Mouse (Mus musculus) left cerebral cortex, adult 2 months (tissue): ENCODE measurements around the gene Mst1. TPM values are rescaled to one million over a fixed set of nuclear protein-coding genes. Genes with fewer than 3 reads are reported as not detected.

Experiments
- DNase-seq, 2 experiments: peaks; one replicate each; pipeline ENCODE4 v3.0.0; 2021 to 2022; ENCODE audit warnings: low spot score in 2 of 2, mixed read lengths in 1 of 2; ENCODE audit errors: extremely low spot score in 1 of 2
- H3K27ac ChIP-seq: fragments of 200-600 bp; 2 replicates; pipeline ENCODE4 v1.8.1; 2022
- H3K4me3 ChIP-seq: fragments of 200-600 bp; 2 replicates; pipeline ENCODE4 v1.8.1; 2022
- CTCF ChIP-seq: fragments of 200-600 bp; IDR thresholded peaks from 2 replicates; pipeline ENCODE4 v1.8.1; 2022; ENCODE audit warnings: antibody characterized with exemption, mild to moderate bottlenecking, moderate library complexity
- intact Hi-C: fragments of 180-260 bp; cut with DNase I; formaldehyde crosslinking; loops from one replicate; pipeline ENCODE4 v1.15.1; 2025
- total RNA-seq, 2 experiments: library from RNA; stranded (reverse); gene quantifications; 2 replicates each; pipeline ENCODE4 v1.2.3; 2021

The Mst1 gene
- total RNA-seq, 2 experiments from 2014 or later = not detected

DNA sequence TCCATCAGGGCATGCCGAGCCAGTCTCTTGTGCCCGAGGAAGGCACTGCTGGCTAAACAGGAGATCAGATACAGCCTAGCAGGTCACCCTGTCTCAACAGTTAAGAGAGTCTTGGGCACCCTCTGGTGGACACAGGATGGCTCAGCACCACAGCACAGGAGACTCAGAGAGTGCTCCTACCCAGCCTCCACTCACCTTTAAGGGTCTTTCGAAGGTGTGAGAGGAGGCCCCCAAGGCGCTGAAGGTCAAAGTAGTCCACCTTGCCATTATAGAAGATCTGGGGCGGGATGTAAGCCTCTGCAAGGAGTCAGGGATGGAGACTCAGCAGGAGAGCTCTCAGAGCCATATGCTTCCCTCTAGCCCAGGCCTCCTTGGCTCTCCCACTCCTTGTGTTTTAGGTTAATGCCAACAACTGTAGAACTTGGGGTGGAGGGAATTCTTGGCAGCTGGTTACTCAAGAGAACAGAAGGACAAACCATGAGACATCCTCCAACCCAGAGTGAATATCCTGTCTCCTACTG is 14.7 kb upstream of the Mst1 start:
- intact Hi-C loops = loop anchor here (5.0 kb wide), 1 partner anchor 103 kb away; no protein-coding TSS in a partner anchor
- peak overlapping the region; percentile 64; the same call in 1 of the 2 replicates for H3K27ac ChIP-seq
- TF ChIP-seq CTCF = peak; percentile 77
- peak; percentile 59 to 60 for DNase-seq
- no peak overlapping the region for H3K4me3 ChIP-seq

DNA sequence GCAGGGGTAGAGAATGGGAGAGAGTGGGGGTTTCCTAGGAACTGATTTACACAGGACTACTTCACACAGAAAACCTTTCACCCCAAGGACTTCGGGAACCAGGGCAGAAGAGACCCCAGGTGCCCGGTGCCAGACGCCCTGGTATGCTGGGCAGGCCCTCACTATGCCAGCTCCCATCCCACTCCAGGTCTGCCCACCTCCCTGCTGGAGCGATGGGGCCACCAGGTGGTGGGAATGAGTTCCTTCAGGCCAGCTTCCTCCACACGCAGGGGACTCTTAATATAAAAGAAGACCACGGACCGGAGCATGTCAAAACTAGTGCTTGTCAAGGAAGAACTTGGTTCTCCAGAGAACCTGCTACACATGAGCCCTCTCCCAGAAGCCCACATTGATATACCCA is 13.0 kb upstream of the Mst1 start:
- no peak overlapping the region for H3K27ac ChIP-seq
- no peak for DNase-seq
- no peak overlapping the region for H3K4me3 ChIP-seq
- TF ChIP-seq CTCF = no peak
- intact Hi-C loops = loop anchor here (1.0 to 5.0 kb wide), 2 partner anchors 105 to 162 kb away; no protein-coding TSS in a partner anchor

- intact Hi-C loops = loop anchor here (1.0 to 5.0 kb wide), 2 partner anchors 106 to 163 kb away; no protein-coding TSS in a partner anchor
- peak; percentile 71 to 83 for DNase-seq
- Histone ChIP-seq H3K27ac (no peak overlapping the region), H3K4me3 (no peak overlapping the region)
- peak; percentile 93 for TF ChIP-seq CTCF
Observed at GRCm38 (mm10) chr9:108067900-108068299, 12.3 kb upstream of the Mst1 start.

- H3K27ac ChIP-seq = no peak overlapping the region
- intact Hi-C loops = loop anchor here (5.0 kb wide), 1 partner anchor 107 kb away; no protein-coding TSS in a partner anchor
- TF ChIP-seq CTCF = no peak
- DNase-seq = no peak
- no peak overlapping the region for H3K4me3 ChIP-seq
Observed at GRCm38 (mm10) chr9:108069007-108069406, 11.2 kb upstream of the Mst1 start.

DNA sequence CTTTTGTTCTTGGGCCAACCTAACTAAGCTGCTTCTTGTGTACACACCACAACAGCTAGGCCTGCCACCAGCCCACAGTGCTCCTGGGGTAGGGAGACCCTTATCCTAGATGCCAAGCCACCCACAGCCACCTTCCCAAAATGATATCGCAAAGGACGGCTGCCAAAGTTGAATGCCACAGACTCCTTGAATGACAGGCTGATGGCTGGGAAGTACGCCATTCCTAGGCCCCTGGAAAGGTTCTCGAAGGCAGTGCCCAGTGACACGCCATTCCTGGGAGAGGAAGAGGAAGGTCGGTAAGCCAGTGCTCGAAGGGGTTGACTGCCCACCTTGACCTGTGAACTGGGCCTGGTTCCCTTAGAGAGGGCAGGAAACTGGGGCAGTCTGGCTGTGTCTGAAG is 10.7 kb upstream of the Mst1 start:
- no peak overlapping the region for H3K4me3 ChIP-seq
- intact Hi-C loops = loop anchor here (5.0 kb wide), 1 partner anchor 107 kb away; no protein-coding TSS in a partner anchor
- no peak overlapping the region for H3K27ac ChIP-seq
- no peak for TF ChIP-seq CTCF
- no peak for DNase-seq

GRCm38 (mm10) chr9:108071801-108072200 is 8.4 kb upstream of the Mst1 start:
- intact Hi-C loops = no loop called here
- TF ChIP-seq CTCF = no peak
- Histone ChIP-seq H3K4me3 (no peak overlapping the region), H3K27ac (no peak overlapping the region)
- no peak for DNase-seq

- Histone ChIP-seq H3K27ac (no peak overlapping the region), H3K4me3 (no peak overlapping the region)
- DNase-seq = no peak
- intact Hi-C loops = no loop called here
- TF ChIP-seq CTCF = no peak
Observed at GRCm38 (mm10) chr9:108072481-108072924, 7.7 kb upstream of the Mst1 start.

- intact Hi-C loops = no loop called here
- TF ChIP-seq CTCF = no peak
- DNase-seq = no peak
- Histone ChIP-seq H3K4me3 (no peak overlapping the region), H3K27ac (no peak overlapping the region)
Observed at GRCm38 (mm10) chr9:108073141-108073930, 6.9 kb upstream of the Mst1 start.

DNA sequence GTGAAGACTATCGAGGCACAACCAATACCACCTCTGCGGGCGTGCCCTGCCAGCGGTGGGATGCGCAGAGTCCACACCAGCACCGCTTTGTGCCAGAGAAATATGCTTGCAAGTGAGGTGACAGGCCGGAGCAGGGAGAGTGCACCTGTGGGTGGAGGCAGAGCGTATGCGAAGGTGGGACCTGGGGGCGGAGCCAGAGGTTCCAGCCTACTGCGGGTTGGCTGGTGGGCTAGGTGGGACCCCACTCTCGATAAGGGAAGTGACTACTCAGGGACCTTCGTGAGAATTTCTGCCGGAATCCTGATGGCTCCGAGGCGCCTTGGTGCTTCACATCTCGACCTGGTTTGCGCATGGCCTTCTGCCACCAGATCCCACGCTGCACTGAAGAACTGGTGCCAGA is 2.3 kb downstream of the Mst1 start:
- intact Hi-C loops = no loop called here

GRCm38 (mm10) chr9:108082988-108083431 is 2.8 kb downstream of the Mst1 start, which contains the start of gene Rnf123:
Gene Rnf123, minus strand, starts transcription at chr9:108083346.
- intact Hi-C loops = no loop called here
- no peak within 1 kb of the TSS for H3K4me3 ChIP-seq
- TF ChIP-seq CTCF = no peak
- H3K27ac ChIP-seq = no peak within 1 kb of the TSS
- no peak for DNase-seq

More for the DNA sequence above, 2.3 kb downstream of the Mst1 start:
- H3K27ac ChIP-seq = no peak overlapping the region
- no peak overlapping the region for H3K4me3 ChIP-seq
- DNase-seq = no peak
- TF ChIP-seq CTCF = no peak

- H3K27ac ChIP-seq = no peak overlapping the region
- no peak overlapping the region for H3K4me3 ChIP-seq
- TF ChIP-seq CTCF = no peak
- DNase-seq = no peak
- intact Hi-C loops = no loop called here
Observed at GRCm38 (mm10) chr9:108083561-108083960, 3.3 kb downstream of the Mst1 start.

GRCm38 (mm10) chr9:108085261-108085660 is 5.0 kb downstream of the Mst1 start:
- no peak for TF ChIP-seq CTCF
- intact Hi-C loops = no loop called here
- DNase-seq = no peak
- Histone ChIP-seq H3K27ac (no peak overlapping the region), H3K4me3 (no peak overlapping the region)
